Mouse (Mus musculus) heart, embryonic 12.5 days (tissue): ENCODE data around the gene Mrps27. TPM values are rescaled to one million over a fixed set of nuclear protein-coding genes. Genes with fewer than 3 reads are reported as not detected.

ENCODE experiments used
- ATAC-seq: fragments of 200-750 bp; cut with Nextera tagmentation; 2 replicates; pipeline ENCODE4 v1.8.0; 2017; ENCODE audit warnings: moderate TSS enrichment, moderate library complexity; ENCODE audit not compliant: insufficient number of reproducible peaks, low FRiP score
- H3K27ac ChIP-seq: fragments of 300-500 bp; sonication (generic); 2 replicates; pipeline ENCODE4 v1.5.1; 2016; ENCODE audit warnings: mild to moderate bottlenecking, moderate library complexity; ENCODE audit not compliant: poor library complexity, severe bottlenecking
- H3K27me3 ChIP-seq: fragments of 300-500 bp; sonication (generic); replicated peaks from 2 replicates; pipeline ENCODE4 v1.6.1; 2016; ENCODE audit warnings: mild to moderate bottlenecking, moderate library complexity
- H3K36me3 ChIP-seq: fragments of 300-500 bp; sonication (generic); 2 replicates; pipeline ENCODE4 v1.6.1; 2016; ENCODE audit warnings: mild to moderate bottlenecking, moderate library complexity
- H3K4me1 ChIP-seq: fragments of 300-500 bp; sonication (generic); replicated peaks from 2 replicates; pipeline ENCODE4 v1.6.1; 2016; ENCODE audit warnings: mild to moderate bottlenecking
- H3K4me2 ChIP-seq: fragments of 300-500 bp; sonication (generic); 2 replicates; pipeline ENCODE4 v1.6.1; 2016; ENCODE audit warnings: mild to moderate bottlenecking, moderate library complexity
- H3K4me3 ChIP-seq: fragments of 300-500 bp; sonication (generic); 2 replicates; pipeline ENCODE4 v1.5.1; 2016; ENCODE audit warnings: mild to moderate bottlenecking
- H3K9ac ChIP-seq: fragments of 300-500 bp; sonication (generic); 2 replicates; pipeline ENCODE4 v1.6.1; 2016; ENCODE audit warnings: mild to moderate bottlenecking, moderate library complexity
- H3K9me3 ChIP-seq: fragments of 300-500 bp; sonication (generic); replicated peaks from 2 replicates; pipeline ENCODE4 v1.6.1; 2016; ENCODE audit warnings: mild to moderate bottlenecking, moderate library complexity
- WGBS: fragments of 180-500 bp; shearing (Covaris S2); methylation state at CpG from one replicate; pipeline ENCODE4 v1.1.7; 2016; 5-methylcytosine and 5-hydroxymethylcytosine counted together
- polyA plus RNA-seq: library from polyadenylated mRNA; unstranded; fragments of >200 nt; fragmentation: Nextera tagmentation; extraction: Ambion mirVana; gene quantifications from 2 replicates; pipeline ENCODE4 v1.2.1, GENCODE M21; 2016

Gene Mrps27
- polyA plus RNA-seq, 1 experiment from 2014 or later = 72.6 TPM

DNA sequence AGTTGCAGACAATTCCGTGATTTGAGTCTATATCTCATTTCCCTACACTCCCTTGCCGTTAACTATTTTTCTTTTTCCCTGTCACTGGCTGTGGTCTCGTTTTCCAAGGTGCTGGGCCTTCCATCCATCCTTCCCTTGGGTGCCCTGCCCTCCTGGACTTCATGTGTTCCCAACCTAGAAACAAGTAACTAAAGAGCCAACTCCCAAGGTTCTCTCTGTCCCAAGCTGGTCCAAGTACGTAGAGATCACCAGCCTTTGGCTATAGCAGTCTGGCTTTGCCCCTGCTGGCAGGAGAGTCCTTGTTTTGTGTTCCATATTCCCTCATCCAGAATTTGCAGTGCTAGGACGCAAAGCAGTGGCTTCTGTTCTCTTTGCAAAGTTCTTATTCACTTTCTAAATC lies 106.7 kb downstream of the Mrps27 start:
- Histone ChIP-seq H3K27ac (no peak overlapping the region), H3K4me1 (peaks cover 37% of the 10 kb centered on the region), H3K4me3 (no peak overlapping the region), H3K9ac (no peak overlapping the region), H3K36me3 (peaks cover 6% of the 10 kb centered on the region; the same call in 1 of the 2 replicates), H3K4me2 (no peak overlapping the region), H3K27me3 (no peaks in the 10 kb centered on the region), H3K9me3 (no peaks in the 10 kb centered on the region)
- 73% methylated on average over 5 of the region's 5 CpGs for WGBS
- no peak for ATAC-seq

GRCm38 (mm10) chr13:99452444-99452843 lies 107.9 kb downstream of the Mrps27 start:
- 87% methylated on average over 3 of the region's 3 CpGs for WGBS
- no peaks in the 10 kb centered on the region for H3K27me3 ChIP-seq
- no peak overlapping the region for H3K27ac ChIP-seq
- 0 out of 2 replicates have a peak, but pooled peaks cover 5% of the 10 kb centered on the region for H3K36me3 ChIP-seq
- H3K9ac ChIP-seq = no peak overlapping the region
- no peak overlapping the region for H3K4me3 ChIP-seq
- H3K9me3 ChIP-seq = no peaks in the 10 kb centered on the region
- no peak for ATAC-seq
- H3K4me2 ChIP-seq = no peak overlapping the region
- peaks cover 30% of the 10 kb centered on the region for H3K4me1 ChIP-seq

DNA sequence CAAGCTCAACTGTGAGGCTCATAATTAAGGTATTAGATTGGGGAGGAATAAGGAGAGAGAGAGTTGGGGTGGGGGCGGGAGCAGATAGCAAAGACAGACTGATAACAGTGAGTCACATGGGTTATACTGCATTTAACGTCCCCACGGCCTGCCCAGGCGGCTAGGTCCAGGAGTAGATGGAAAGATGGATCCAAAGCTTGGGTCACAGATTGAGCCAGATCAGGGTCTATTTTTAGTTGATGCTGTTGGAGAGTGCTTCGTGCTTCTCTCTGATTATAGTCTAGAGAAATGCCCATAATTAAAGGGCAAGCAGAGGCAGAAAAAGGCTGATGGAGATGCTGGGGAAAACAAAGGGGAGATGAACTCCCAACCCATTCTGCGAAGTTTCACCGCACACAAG lies 110.4 kb downstream of the Mrps27 start:
- no peak overlapping the region for H3K4me3 ChIP-seq
- no peaks in the 10 kb centered on the region for H3K9me3 ChIP-seq
- no peak overlapping the region for H3K4me2 ChIP-seq
- peaks cover 30% of the 10 kb centered on the region for H3K4me1 ChIP-seq
- H3K36me3 ChIP-seq = 0 out of 2 replicates have a peak, but pooled peaks cover 4% of the 10 kb centered on the region
- H3K9ac ChIP-seq = no peak overlapping the region
- no peak for ATAC-seq
- no peak overlapping the region for H3K27ac ChIP-seq
- H3K27me3 ChIP-seq = no peaks in the 10 kb centered on the region
- 58% methylated on average over 7 of the region's 7 CpGs for WGBS

GRCm38 (mm10) chr13:99458658-99459386 lies 114.2 kb downstream of the Mrps27 start:
- H3K4me1 ChIP-seq = peaks cover 23% of the 10 kb centered on the region
- WGBS = 72% methylated on average over 12 of the region's 12 CpGs
- peak overlapping the region; percentile 29; the same call in 1 of the 2 replicates for H3K27ac ChIP-seq
- H3K9me3 ChIP-seq = no peaks in the 10 kb centered on the region
- H3K27me3 ChIP-seq = no peaks in the 10 kb centered on the region
- H3K4me2 ChIP-seq = no peak overlapping the region
- no peak overlapping the region for H3K4me3 ChIP-seq
- no peak overlapping the region for H3K9ac ChIP-seq
- H3K36me3 ChIP-seq = peaks cover 17% of the 10 kb centered on the region
- no peak for ATAC-seq

- H3K9ac ChIP-seq = no peak overlapping the region
- no peaks in the 10 kb centered on the region for H3K9me3 ChIP-seq
- no peaks in the 10 kb centered on the region for H3K27me3 ChIP-seq
- H3K4me1 ChIP-seq = peaks cover 23% of the 10 kb centered on the region
- no peak for ATAC-seq
- no peak overlapping the region for H3K27ac ChIP-seq
- no peak overlapping the region for H3K4me3 ChIP-seq
- WGBS = 73% methylated on average over 4 of the region's 4 CpGs
- H3K4me2 ChIP-seq = no peak overlapping the region
- peaks cover 17% of the 10 kb centered on the region for H3K36me3 ChIP-seq
Measured at GRCm38 (mm10) chr13:99459612-99460011, 115.0 kb downstream of the Mrps27 start.

DNA sequence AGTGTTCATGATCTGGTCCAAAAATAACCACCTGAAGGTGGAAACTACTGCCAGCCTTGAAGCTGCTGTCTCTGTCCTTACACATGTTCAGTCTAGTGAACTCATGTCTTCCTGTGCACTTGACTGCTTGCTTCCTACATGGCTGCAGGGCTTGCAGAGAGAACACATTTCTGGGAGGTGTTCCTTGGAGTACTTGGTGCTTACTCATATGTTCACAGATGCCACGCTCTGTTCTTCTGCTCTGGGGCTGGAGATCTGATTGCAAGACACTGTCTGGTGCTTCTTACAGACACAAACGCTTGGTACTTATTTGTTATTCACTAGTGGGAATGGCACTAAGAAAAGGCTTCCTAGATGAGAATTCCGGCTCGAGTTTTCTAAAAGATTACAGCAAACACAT lies 117.3 kb downstream of the Mrps27 start:
- no peak overlapping the region for H3K27ac ChIP-seq
- 89% methylated on average over 4 of the region's 4 CpGs for WGBS
- no peak overlapping the region for H3K4me2 ChIP-seq
- peaks cover 16% of the 10 kb centered on the region for H3K36me3 ChIP-seq
- H3K4me1 ChIP-seq = peaks cover 12% of the 10 kb centered on the region
- no peak for ATAC-seq
- no peak overlapping the region for H3K9ac ChIP-seq
- H3K27me3 ChIP-seq = no peaks in the 10 kb centered on the region
- no peaks in the 10 kb centered on the region for H3K9me3 ChIP-seq
- no peak overlapping the region for H3K4me3 ChIP-seq

DNA sequence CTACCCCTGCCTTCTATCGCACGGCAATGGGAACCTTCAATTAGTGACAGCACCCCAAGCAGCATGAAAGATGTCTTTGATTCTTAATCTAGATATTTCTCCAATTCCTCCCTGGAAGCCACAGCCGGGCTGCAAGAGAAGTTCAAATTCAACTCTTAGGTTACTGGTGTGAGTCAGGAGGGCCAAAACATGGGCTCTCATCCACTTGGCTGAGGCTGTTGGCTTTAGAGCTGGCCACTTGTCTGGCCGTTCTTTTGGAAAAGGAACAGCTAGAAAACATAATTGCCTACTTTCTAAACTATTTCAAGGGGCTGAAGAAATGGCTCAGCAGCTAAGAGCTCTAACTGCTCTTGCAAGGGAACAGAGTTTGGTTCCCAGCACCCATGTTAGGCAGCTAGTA lies 120.0 kb downstream of the Mrps27 start:
- no peak overlapping the region for H3K4me3 ChIP-seq
- no peak overlapping the region for H3K9ac ChIP-seq
- no peaks in the 10 kb centered on the region for H3K27me3 ChIP-seq
- H3K4me2 ChIP-seq = no peak overlapping the region
- no peaks in the 10 kb centered on the region for H3K9me3 ChIP-seq
- H3K4me1 ChIP-seq = peaks cover 14% of the 10 kb centered on the region
- H3K27ac ChIP-seq = no peak overlapping the region
- WGBS = 76% methylated on average over 4 of the region's 4 CpGs
- no peak for ATAC-seq
- peaks cover 17% of the 10 kb centered on the region for H3K36me3 ChIP-seq

Other genes with a start within 250 kb of the Mrps27 start
- gene Zfp366, start 160.0 kb upstream of the Mrps27 start, polyA plus RNA-seq = 0.12 and 0.36 TPM in 2 replicates
- 56.0 and 56.3 TPM in 2 replicates for gene Ptcd2, start 81 bp upstream of the Mrps27 start, polyA plus RNA-seq
- 149 and 151 TPM in 2 replicates for gene Map1b, start 171.8 kb downstream of the Mrps27 start, polyA plus RNA-seq